Mouse (Mus musculus) myocyte (in vitro differentiated cells): Measurements from ENCODE around the gene Vps37b.

Source experiments
- CEBPB ChIP-seq: IDR thresholded peaks from 2 replicates; pipeline ENCODE4 v1.6.1; 2011; ENCODE audit warnings: mild to moderate bottlenecking, moderate library complexity; ENCODE audit not compliant: poor library complexity, insufficient read depth, severe bottlenecking
- E2F4 ChIP-seq: IDR thresholded peaks from one replicate; pipeline ENCODE4 v1.6.1; 2011; ENCODE audit warnings: mild to moderate bottlenecking, control low read depth, moderate library complexity; ENCODE audit not compliant: insufficient read depth
- MAX ChIP-seq: IDR thresholded peaks from one replicate; pipeline ENCODE4 v1.6.1; 2011; ENCODE audit warnings: low read depth, mild to moderate bottlenecking, control low read depth
- MYOD1 ChIP-seq, 3 experiments: IDR thresholded peaks; one replicate each; pipeline ENCODE4 v1.6.1; 2011; ENCODE audit warnings: control low read depth in 2 of 3, low read depth in 2 of 3, mild to moderate bottlenecking in 2 of 3, moderate library complexity in 1 of 3; ENCODE audit not compliant: insufficient read length in 2 of 3, control insufficient read depth in 1 of 3
- POLR2A ChIP-seq: IDR thresholded peaks from one replicate; pipeline ENCODE4 v1.6.1; 2011; ENCODE audit warnings: low read depth, mild to moderate bottlenecking, control low read depth, moderate library complexity; ENCODE audit not compliant: insufficient read length
- TCF12 ChIP-seq: IDR thresholded peaks from one replicate; pipeline ENCODE4 v1.6.1; 2011; ENCODE audit warnings: mild to moderate bottlenecking, control low read depth; ENCODE audit not compliant: poor library complexity, insufficient read depth, severe bottlenecking
- USF1 ChIP-seq: IDR thresholded peaks from one replicate; pipeline ENCODE4 v1.6.1; 2011; ENCODE audit warnings: low read depth, mild to moderate bottlenecking, control low read depth, moderate library complexity

GRCm38 (mm10) chr5:124024677-124025076, 7.4 kb downstream of the Vps37b start:
- TF ChIP-seq POLR2A (no peak), E2F4 (no peak), CEBPB (no peak), MAX (no peak), USF1 (no peak), MYOD1 (IDR thresholded peaks at IDR 0.05; ENCODE audit: control insufficient read depth in 1 of 3, insufficient read length in 2 of 3, low read depth in 2 of 3) (no peak), TCF12 (no peak)
